Mouse (Mus musculus) lung, embryonic 14.5 days (tissue): ENCODE results near the gene Fabp3. TPM values are rescaled to one million over a fixed set of nuclear protein-coding genes. Genes with fewer than 3 reads are reported as not detected.

Experiments used
- ATAC-seq: fragments of 200-750 bp; cut with Nextera tagmentation; 2 replicates; pipeline ENCODE4 v1.8.0; 2017; ENCODE audit warnings: mild to moderate bottlenecking, moderate TSS enrichment, moderate library complexity; ENCODE audit not compliant: insufficient read depth
- DNase-seq: peaks from one replicate; pipeline ENCODE4 v3.0.0-alpha.2; 2015
- H3K27ac ChIP-seq: fragments of 300-500 bp; sonication (generic); 2 replicates; pipeline ENCODE4 v1.5.1; 2014; ENCODE audit warnings: low read depth, mild to moderate bottlenecking, moderate library complexity
- H3K27me3 ChIP-seq: fragments of 300-500 bp; sonication (generic); 2 replicates; pipeline ENCODE4 v1.6.1; 2014; ENCODE audit warnings: low read length, control low read depth; ENCODE audit not compliant: insufficient read depth
- H3K36me3 ChIP-seq: fragments of 300-500 bp; sonication (generic); 2 replicates; pipeline ENCODE4 v1.6.1; 2014; ENCODE audit warnings: control low read depth; ENCODE audit not compliant: insufficient read depth
- H3K4me1 ChIP-seq: fragments of 300-500 bp; sonication (generic); 2 replicates; pipeline ENCODE4 v1.6.1; 2014; ENCODE audit warnings: antibody characterized with exemption, control low read depth; ENCODE audit not compliant: insufficient read depth
- H3K4me2 ChIP-seq: fragments of 300-500 bp; sonication (generic); 2 replicates; pipeline ENCODE4 v1.6.1; 2014; ENCODE audit warnings: mild to moderate bottlenecking
- H3K4me3 ChIP-seq: fragments of 300-500 bp; sonication (generic); 2 replicates; pipeline ENCODE4 v1.5.1; 2014; ENCODE audit warnings: low read depth, low read length
- H3K9ac ChIP-seq: fragments of 300-500 bp; sonication (generic); 2 replicates; pipeline ENCODE4 v1.6.1; 2014
- H3K9me3 ChIP-seq: fragments of 300-500 bp; sonication (generic); 2 replicates; pipeline ENCODE4 v1.6.1; 2016; ENCODE audit warnings: low read depth, low read length, control low read depth
- CTCF ChIP-seq: IDR thresholded peaks from 2 replicates; pipeline ENCODE4 v1.5.1; 2016; ENCODE audit warnings: antibody characterized with exemption, low read depth
- WGBS: fragments of 180-500 bp; shearing (Covaris S2); extraction: QIAGEN DNeasy Blood & Tissue Kit; methylation state at CpG from one replicate; pipeline ENCODE4 v1.1.7; 2014; 5-methylcytosine and 5-hydroxymethylcytosine counted together
- polyA plus RNA-seq: library from polyadenylated mRNA; unstranded; fragments of >200 nt; fragmentation: Nextera tagmentation; extraction: Ambion mirVana; gene quantifications from 2 replicates; pipeline ENCODE4 v1.2.1, GENCODE M21; 2014

Gene Fabp3
- polyA plus RNA-seq, 1 experiment from 2014 or later: 4.7 TPM

DNA sequence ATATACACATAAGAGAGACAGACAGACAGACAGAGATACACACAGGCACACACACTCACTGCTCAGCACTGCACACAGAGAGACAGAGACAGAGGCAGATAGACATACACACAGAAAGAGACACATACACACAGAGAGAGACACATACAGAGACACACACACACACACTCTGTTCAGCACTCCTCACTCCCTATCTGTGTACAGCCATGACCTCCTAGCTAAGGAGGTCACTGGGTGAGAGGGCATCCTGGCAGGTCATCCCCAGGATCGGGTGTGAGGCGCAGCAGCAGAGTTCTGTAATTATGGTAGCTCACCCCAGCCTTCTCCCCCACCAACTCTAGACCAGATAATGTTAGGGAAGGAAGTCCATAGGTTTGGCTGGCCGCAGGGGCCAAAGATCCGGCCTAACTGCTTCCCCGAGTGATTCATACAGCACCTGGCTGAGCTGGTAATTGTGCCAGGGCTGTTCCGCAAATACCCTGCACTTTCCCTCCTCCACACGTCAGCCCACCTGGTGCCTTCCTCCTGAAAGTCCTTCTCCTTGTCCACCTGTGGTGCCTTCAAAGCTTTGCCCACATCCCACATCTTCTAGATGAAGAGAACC is 31.7 kb upstream of the Fabp3 start:
- DNase-seq (no peak), ATAC-seq (no peak)
- Histone ChIP-seq H3K9me3 (no peaks in the 10 kb centered on the region), H3K36me3 (no peaks in the 10 kb centered on the region), H3K4me3 (no peak overlapping the region), H3K9ac (no peak overlapping the region), H3K4me2 (no peak overlapping the region), H3K4me1 (no peaks in the 10 kb centered on the region; the same call in 1 of the 2 replicates), H3K27ac (no peak overlapping the region), H3K27me3 (peaks cover 32% of the 10 kb centered on the region)
- WGBS: 55% methylated on average over 7 of the region's 7 CpGs
- no peak for TF ChIP-seq CTCF

DNA sequence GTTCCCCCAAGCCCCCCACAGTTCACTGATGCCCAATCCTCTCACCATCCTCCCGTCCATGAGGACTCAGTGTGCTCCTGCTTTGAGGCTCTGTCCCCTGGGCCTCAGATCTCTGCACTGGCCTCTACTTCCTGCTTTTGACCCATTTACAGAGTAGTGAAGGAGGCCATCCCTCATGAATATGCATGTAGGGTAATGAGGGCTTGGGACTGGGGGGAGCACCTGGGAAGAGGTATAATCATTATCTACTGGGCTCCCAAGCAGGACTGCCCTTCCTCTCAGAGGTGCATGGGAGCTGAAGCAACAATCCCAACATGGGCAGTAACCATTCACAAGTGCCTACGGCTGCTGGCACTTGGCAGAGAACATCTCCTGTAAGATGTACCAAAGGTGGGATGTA is 29.3 kb upstream of the Fabp3 start, which contains the start of gene Serinc2:
TSS of gene Serinc2 (minus strand) at position 101 of the 400 bp plus-strand sequence.
- H3K4me2 ChIP-seq: no peak within 1 kb of the TSS
- ATAC-seq (no peak), DNase-seq (no peak)
- peaks cover 25% of the 10 kb centered on the region for H3K27me3 ChIP-seq
- H3K9ac ChIP-seq: no peak within 1 kb of the TSS
- H3K4me1 ChIP-seq: no peaks in the 10 kb centered on the region
- H3K36me3 ChIP-seq: no peaks in the 10 kb centered on the region
- no peaks in the 10 kb centered on the region for H3K9me3 ChIP-seq
- no peak for TF ChIP-seq CTCF
- H3K4me3 ChIP-seq: no peak within 1 kb of the TSS
- no peak within 1 kb of the TSS for H3K27ac ChIP-seq
- WGBS: 65% methylated on average over 2 of the region's 2 CpGs

DNA sequence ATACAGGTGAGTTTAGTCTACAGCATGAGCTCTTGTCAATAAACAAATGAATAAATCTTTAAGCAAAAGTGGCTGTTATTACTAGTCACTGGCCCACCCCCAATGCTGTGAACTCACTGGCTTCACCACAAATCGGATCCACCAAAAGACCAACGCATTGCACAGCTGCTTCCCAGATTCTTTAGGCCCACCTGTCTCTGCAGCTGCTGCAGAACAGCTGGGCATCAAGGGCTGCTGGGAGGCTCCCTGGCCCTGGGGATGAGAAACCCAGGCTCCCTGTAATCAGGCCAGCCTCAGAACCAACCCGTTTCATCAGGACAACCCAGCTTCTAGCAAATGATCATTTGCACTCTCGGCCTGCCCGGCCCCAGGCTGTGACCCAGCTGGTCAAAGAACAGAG is 25.5 kb upstream of the Fabp3 start:
- TF ChIP-seq CTCF: no peak
- Histone ChIP-seq H3K4me2 (no peak overlapping the region), H3K9me3 (no peaks in the 10 kb centered on the region), H3K27me3 (peaks cover 11% of the 10 kb centered on the region; the same call in 1 of the 2 replicates), H3K4me3 (no peak overlapping the region), H3K9ac (no peak overlapping the region), H3K27ac (no peak overlapping the region), H3K4me1 (no peaks in the 10 kb centered on the region), H3K36me3 (no peaks in the 10 kb centered on the region)
- ATAC-seq (no peak), DNase-seq (no peak)
- 70% methylated on average over 5 of the region's 5 CpGs for WGBS

DNA sequence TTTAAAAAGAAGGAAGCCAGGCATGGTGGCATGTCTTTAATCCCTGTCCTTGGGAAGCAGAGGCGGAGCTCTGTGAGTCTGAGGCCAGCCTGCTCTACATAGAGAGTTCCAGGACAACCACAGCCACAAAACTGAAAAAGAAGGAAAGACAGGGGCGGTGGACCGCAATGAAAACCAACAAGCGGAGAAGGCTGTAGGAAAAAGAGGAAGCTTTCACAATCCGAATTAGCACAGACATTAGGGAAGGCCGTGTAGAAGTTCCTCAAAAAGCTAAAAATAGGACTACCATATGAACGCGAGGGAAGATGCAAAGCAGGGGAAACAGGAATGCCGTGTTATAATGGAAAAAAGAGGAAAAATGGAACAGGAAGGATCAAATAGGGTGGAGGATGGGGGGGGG is 24.6 kb upstream of the Fabp3 start:
- no peak for ATAC-seq
- WGBS: 76% methylated on average over 9 of the region's 9 CpGs
- H3K36me3 ChIP-seq: no peaks in the 10 kb centered on the region

DNA sequence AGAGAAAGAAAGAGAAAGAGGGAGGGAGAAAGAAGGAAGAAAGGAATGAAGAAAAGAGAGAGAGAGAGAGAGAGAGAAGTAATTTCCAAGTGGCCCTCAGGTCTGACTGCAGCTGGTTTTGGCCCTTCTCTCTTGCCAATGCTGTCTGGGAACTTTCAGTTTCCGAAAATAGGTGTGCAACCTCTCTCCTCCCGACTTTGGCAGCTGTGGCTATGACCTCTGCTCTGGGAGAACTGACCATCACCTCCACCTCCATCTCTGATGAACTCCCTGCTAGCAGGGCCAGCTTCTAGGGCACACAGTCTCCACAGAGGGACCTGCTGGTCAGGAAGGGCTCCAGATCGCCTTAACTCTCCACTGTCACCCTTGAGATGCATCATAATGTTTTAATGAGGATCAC is 21.9 kb upstream of the Fabp3 start:
- TF ChIP-seq CTCF: no peak
- peaks cover 7% of the 10 kb centered on the region; the same call in 1 of the 2 replicates for H3K27me3 ChIP-seq
- WGBS: 49% methylated on average over 3 of the region's 3 CpGs
- H3K36me3 ChIP-seq: no peaks in the 10 kb centered on the region
- H3K4me2 ChIP-seq: no peak overlapping the region
- H3K9ac ChIP-seq: no peak overlapping the region
- ATAC-seq: no peak
- DNase-seq: no peak
- no peak overlapping the region for H3K4me3 ChIP-seq
- H3K27ac ChIP-seq: no peak overlapping the region
- no peaks in the 10 kb centered on the region for H3K9me3 ChIP-seq
- no peaks in the 10 kb centered on the region for H3K4me1 ChIP-seq

More for the DNA sequence above, 24.6 kb upstream of the Fabp3 start:
- H3K4me3 ChIP-seq: no peak overlapping the region
- no peaks in the 10 kb centered on the region for H3K4me1 ChIP-seq
- TF ChIP-seq CTCF: no peak
- H3K9ac ChIP-seq: no peak overlapping the region
- DNase-seq: no peak
- no peak overlapping the region for H3K4me2 ChIP-seq
- no peak overlapping the region for H3K27ac ChIP-seq
- no peaks in the 10 kb centered on the region for H3K9me3 ChIP-seq
- H3K27me3 ChIP-seq: peaks cover 11% of the 10 kb centered on the region; the same call in 1 of the 2 replicates

DNA sequence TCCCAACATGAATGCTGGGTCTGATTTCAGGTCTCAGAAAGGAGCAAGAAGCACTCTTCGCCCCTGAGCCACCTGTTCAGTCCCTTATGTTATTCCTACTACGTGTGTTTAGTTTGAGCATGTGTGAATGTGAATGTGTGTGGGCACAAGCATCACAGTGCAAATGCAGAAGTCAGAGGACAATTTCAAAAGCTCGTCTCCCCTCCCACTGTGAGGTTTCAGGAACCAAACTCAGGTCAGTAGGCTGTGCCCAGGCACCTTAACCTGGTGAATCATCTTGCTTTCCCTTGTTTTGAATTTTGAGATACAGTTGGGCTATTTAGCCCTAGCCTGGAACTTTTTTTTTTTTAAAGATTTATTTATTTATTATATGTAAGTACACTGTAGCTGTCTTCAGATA is 18.6 kb upstream of the Fabp3 start:
- H3K9ac ChIP-seq: no peak overlapping the region
- no peaks in the 10 kb centered on the region for H3K36me3 ChIP-seq
- no peaks in the 10 kb centered on the region for H3K9me3 ChIP-seq
- H3K27ac ChIP-seq: no peak overlapping the region
- no peak for TF ChIP-seq CTCF
- no peak for DNase-seq
- H3K4me1 ChIP-seq: no peaks in the 10 kb centered on the region
- peaks cover 4% of the 10 kb centered on the region; the same call in 1 of the 2 replicates for H3K27me3 ChIP-seq
- no peak overlapping the region for H3K4me2 ChIP-seq
- no peak overlapping the region for H3K4me3 ChIP-seq
- 64% methylated on average over 3 of the region's 3 CpGs for WGBS
- ATAC-seq: no peak

DNA sequence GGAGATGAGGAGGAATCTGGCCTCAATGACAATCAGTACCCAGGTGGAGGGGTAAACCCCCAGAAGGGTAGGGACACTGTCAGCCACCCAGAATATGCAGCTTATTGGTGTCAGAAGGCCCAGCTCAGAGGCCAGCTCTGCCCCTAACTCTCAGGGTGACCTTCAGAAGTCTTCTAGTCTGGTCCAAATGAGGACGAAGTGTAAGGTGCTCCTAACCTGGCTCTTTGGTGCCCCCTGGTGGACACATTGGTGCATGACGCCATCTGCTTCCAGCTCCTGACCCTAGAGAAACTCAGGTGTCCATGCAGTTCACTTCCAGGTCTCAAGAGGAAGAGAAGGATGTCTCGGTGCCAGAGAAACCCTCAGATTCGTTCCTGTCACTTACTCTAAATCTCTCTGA is 16.1 kb upstream of the Fabp3 start:
- H3K36me3 ChIP-seq: no peaks in the 10 kb centered on the region
- 5% methylated on average over 4 of the region's 4 CpGs for WGBS
- no peaks in the 10 kb centered on the region for H3K27me3 ChIP-seq
- peak; percentile 96 for TF ChIP-seq CTCF
- H3K27ac ChIP-seq: no peak overlapping the region
- H3K9me3 ChIP-seq: no peaks in the 10 kb centered on the region
- H3K9ac ChIP-seq: no peak overlapping the region
- no peak overlapping the region for H3K4me2 ChIP-seq
- ATAC-seq: no peak; the same call in 1 of the 2 replicates
- H3K4me3 ChIP-seq: no peak overlapping the region
- peaks cover 3% of the 10 kb centered on the region; the same call in 1 of the 2 replicates for H3K4me1 ChIP-seq
- DNase-seq: peak; percentile 91

DNA sequence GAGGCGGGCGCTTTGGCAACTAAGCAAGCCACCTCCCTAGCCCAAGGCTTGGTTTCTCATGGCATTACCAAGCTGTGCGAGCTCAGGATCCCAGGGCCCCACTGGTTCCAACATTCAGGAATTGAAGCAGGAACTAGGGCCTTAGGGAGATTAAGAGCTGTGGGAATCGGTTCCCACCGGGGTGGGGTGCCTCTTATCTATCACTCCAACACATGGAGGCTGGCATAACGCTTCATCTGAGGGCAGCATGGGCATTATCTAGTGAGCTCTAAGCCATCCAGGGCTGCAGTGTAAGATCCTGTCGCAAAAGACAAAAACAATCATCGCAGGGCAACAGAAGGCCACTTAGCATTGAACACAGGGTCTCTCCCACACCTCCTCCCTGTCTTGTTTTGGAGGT is 13.9 kb upstream of the Fabp3 start:
- no peaks in the 10 kb centered on the region for H3K36me3 ChIP-seq
- no peak overlapping the region for H3K9ac ChIP-seq
- H3K27me3 ChIP-seq: no peaks in the 10 kb centered on the region
- peaks cover 3% of the 10 kb centered on the region; the same call in 1 of the 2 replicates for H3K4me1 ChIP-seq
- H3K27ac ChIP-seq: no peak overlapping the region
- H3K4me2 ChIP-seq: no peak overlapping the region
- H3K4me3 ChIP-seq: no peak overlapping the region
- no peak for ATAC-seq
- WGBS: 83% methylated on average over 8 of the region's 8 CpGs
- no peaks in the 10 kb centered on the region for H3K9me3 ChIP-seq
- TF ChIP-seq CTCF: no peak
- DNase-seq: no peak
